Mouse (Mus musculus) forebrain, embryonic 11.5 days (tissue): ENCODE results near the gene Smyd3. TPM values are rescaled to one million over a fixed set of nuclear protein-coding genes. Genes with fewer than 3 reads are reported as not detected.

Experiments used
- ATAC-seq: fragments of 200-750 bp; cut with Nextera tagmentation; replicated peaks from 2 replicates; pipeline ENCODE4 v1.8.0; 2017; ENCODE audit warnings: moderate TSS enrichment; ENCODE audit not compliant: low FRiP score
- DNase-seq: peaks from one replicate; pipeline ENCODE4 v3.0.0-alpha.2; 2017; ENCODE audit warnings: low spot score
- H3K27ac ChIP-seq: fragments of 300-500 bp; sonication (generic); 2 replicates; pipeline ENCODE4 v1.5.1; 2014; ENCODE audit warnings: low read depth, low read length
- H3K27me3 ChIP-seq: fragments of 300-500 bp; sonication (generic); 2 replicates; pipeline ENCODE4 v1.6.1; 2014; ENCODE audit warnings: mild to moderate bottlenecking, low read length, mixed read lengths; ENCODE audit not compliant: control insufficient read depth, insufficient read depth
- H3K36me3 ChIP-seq: fragments of 300-500 bp; sonication (generic); 2 replicates; pipeline ENCODE4 v1.6.1; 2014; ENCODE audit warnings: mild to moderate bottlenecking, low read length, moderate library complexity, mixed read lengths; ENCODE audit not compliant: control insufficient read depth, insufficient read depth
- H3K4me1 ChIP-seq: fragments of 300-500 bp; sonication (generic); replicated peaks from 2 replicates; pipeline ENCODE4 v1.6.1; 2014; ENCODE audit warnings: low read length, mixed read lengths; ENCODE audit not compliant: control insufficient read depth, insufficient read depth
- H3K4me2 ChIP-seq: fragments of 300-500 bp; sonication (generic); 2 replicates; pipeline ENCODE4 v1.6.1; 2014; ENCODE audit warnings: low read depth, mild to moderate bottlenecking, low read length, moderate library complexity, mixed read lengths; ENCODE audit not compliant: severe bottlenecking
- H3K4me3 ChIP-seq: fragments of 300-500 bp; sonication (generic); 2 replicates; pipeline ENCODE4 v1.5.1; 2014; ENCODE audit warnings: low read depth, low read length
- H3K9ac ChIP-seq: fragments of 300-500 bp; sonication (generic); 2 replicates; pipeline ENCODE4 v1.6.1; 2014; ENCODE audit warnings: low read length
- H3K9me3 ChIP-seq: fragments of 300-500 bp; sonication (generic); 2 replicates; pipeline ENCODE4 v1.6.1; 2016; ENCODE audit warnings: low read length, mixed read lengths; ENCODE audit not compliant: control insufficient read depth
- WGBS: fragments of 180-500 bp; shearing (Covaris S2); extraction: QIAGEN DNeasy Blood & Tissue Kit; methylation state at CpG from one replicate; pipeline ENCODE4 v1.1.7; 2014; 5-methylcytosine and 5-hydroxymethylcytosine counted together
- polyA plus RNA-seq: library from polyadenylated mRNA; unstranded; fragments of >200 nt; fragmentation: Nextera tagmentation; extraction: Ambion mirVana; gene quantifications from 2 replicates; pipeline ENCODE4 v1.2.1, GENCODE M21; 2014

The Smyd3 gene
- polyA plus RNA-seq, 1 experiment from 2014 or later, result 14.1 TPM

GRCm38 (mm10) chr1:179213381-179213780 lies 304.5 kb downstream of the Smyd3 start:
- ATAC-seq, result no peak
- 88% methylated on average over 9 of the region's 9 CpGs for WGBS
- Histone ChIP-seq H3K4me3 (no peak overlapping the region), H3K27me3 (no peaks in the 10 kb centered on the region), H3K4me1 (peaks cover under 1% of the 10 kb centered on the region; the same call in 1 of the 2 replicates), H3K4me2 (no peak overlapping the region), H3K9me3 (no peaks in the 10 kb centered on the region), H3K9ac (no peak overlapping the region), H3K36me3 (no peaks in the 10 kb centered on the region), H3K27ac (no peak overlapping the region)
- no peak for DNase-seq

- H3K9me3 ChIP-seq, result no peaks in the 10 kb centered on the region
- no peak overlapping the region for H3K4me3 ChIP-seq
- H3K4me1 ChIP-seq, result peaks cover 3% of the 10 kb centered on the region; the same call in 1 of the 2 replicates
- ATAC-seq (no peak), DNase-seq (no peak)
- no peak overlapping the region for H3K4me2 ChIP-seq
- no peak overlapping the region for H3K27ac ChIP-seq
- no peak overlapping the region for H3K9ac ChIP-seq
- 61% methylated on average over 7 of the region's 7 CpGs for WGBS
- no peaks in the 10 kb centered on the region for H3K36me3 ChIP-seq
- H3K27me3 ChIP-seq, result no peaks in the 10 kb centered on the region
Observed at GRCm38 (mm10) chr1:179212295-179212694, 305.5 kb downstream of the Smyd3 start.

- Histone ChIP-seq H3K36me3 (no peaks in the 10 kb centered on the region), H3K9me3 (no peaks in the 10 kb centered on the region), H3K9ac (no peak overlapping the region), H3K4me3 (no peak overlapping the region), H3K27me3 (no peaks in the 10 kb centered on the region), H3K4me2 (no peak overlapping the region), H3K27ac (no peak overlapping the region), H3K4me1 (peaks cover 3% of the 10 kb centered on the region; the same call in 1 of the 2 replicates)
- ATAC-seq (no peak), DNase-seq (no peak)
- WGBS, result 92% methylated on average over 4 of the region's 4 CpGs
Observed at GRCm38 (mm10) chr1:179211313-179211712, 306.5 kb downstream of the Smyd3 start.

- 74% methylated on average over 12 of the region's 12 CpGs for WGBS
- H3K4me1 ChIP-seq, result peaks cover 3% of the 10 kb centered on the region; the same call in 1 of the 2 replicates
- ATAC-seq (no peak; the same call in 1 of the 2 replicates), DNase-seq (no peak)
- H3K4me2 ChIP-seq, result no peak overlapping the region
- no peak overlapping the region for H3K4me3 ChIP-seq
- no peaks in the 10 kb centered on the region for H3K27me3 ChIP-seq
- no peaks in the 10 kb centered on the region for H3K9me3 ChIP-seq
- H3K9ac ChIP-seq, result no peak overlapping the region
- H3K36me3 ChIP-seq, result no peaks in the 10 kb centered on the region
- H3K27ac ChIP-seq, result no peak overlapping the region
Observed at GRCm38 (mm10) chr1:179207846-179208595, 309.8 kb downstream of the Smyd3 start.

- Histone ChIP-seq H3K9me3 (no peaks in the 10 kb centered on the region), H3K4me1 (peaks cover 3% of the 10 kb centered on the region; the same call in 1 of the 2 replicates), H3K27me3 (no peaks in the 10 kb centered on the region), H3K27ac (no peak overlapping the region), H3K9ac (no peak overlapping the region), H3K36me3 (no peaks in the 10 kb centered on the region), H3K4me3 (no peak overlapping the region), H3K4me2 (no peak overlapping the region)
- DNase-seq (no peak), ATAC-seq (no peak)
- 86% methylated on average over 9 of the region's 9 CpGs for WGBS
Observed at GRCm38 (mm10) chr1:179207180-179207741, 310.6 kb downstream of the Smyd3 start.

- Histone ChIP-seq H3K9ac (no peak overlapping the region), H3K4me3 (no peak overlapping the region), H3K4me2 (no peak overlapping the region), H3K36me3 (no peaks in the 10 kb centered on the region), H3K27me3 (no peaks in the 10 kb centered on the region), H3K9me3 (no peaks in the 10 kb centered on the region), H3K4me1 (peaks cover 7% of the 10 kb centered on the region; the same call in 1 of the 2 replicates), H3K27ac (no peak overlapping the region)
- 72% methylated on average over 9 of the region's 9 CpGs for WGBS
- DNase-seq (no peak), ATAC-seq (no peak)
Observed at GRCm38 (mm10) chr1:179198517-179199200, 319.2 kb downstream of the Smyd3 start.

- H3K9me3 ChIP-seq, result no peaks in the 10 kb centered on the region
- H3K4me2 ChIP-seq, result no peak overlapping the region
- DNase-seq, result peak; percentile 54
- no peaks in the 10 kb centered on the region for H3K27me3 ChIP-seq
- no peak overlapping the region for H3K9ac ChIP-seq
- ATAC-seq, result no peak
- H3K4me1 ChIP-seq, result peaks cover 7% of the 10 kb centered on the region; the same call in 1 of the 2 replicates
- WGBS, result 48% methylated on average over 11 of the region's 11 CpGs
- H3K27ac ChIP-seq, result no peak overlapping the region
- H3K4me3 ChIP-seq, result no peak overlapping the region
- no peaks in the 10 kb centered on the region for H3K36me3 ChIP-seq
Observed at GRCm38 (mm10) chr1:179197821-179198516, 319.9 kb downstream of the Smyd3 start.

- H3K27me3 ChIP-seq, result no peaks in the 10 kb centered on the region
- no peaks in the 10 kb centered on the region for H3K9me3 ChIP-seq
- H3K9ac ChIP-seq, result no peak overlapping the region
- no peak overlapping the region for H3K4me2 ChIP-seq
- no peak overlapping the region for H3K27ac ChIP-seq
- no peak overlapping the region for H3K4me3 ChIP-seq
- peaks cover 7% of the 10 kb centered on the region; the same call in 1 of the 2 replicates for H3K4me1 ChIP-seq
- 62% methylated on average over 4 of the region's 4 CpGs for WGBS
- DNase-seq, result no peak
- no peak for ATAC-seq
- no peaks in the 10 kb centered on the region for H3K36me3 ChIP-seq
Observed at GRCm38 (mm10) chr1:179197156-179197555, 320.7 kb downstream of the Smyd3 start.
